ENCODE assay signal across 11 mouse cellular contexts in genomic region chr1:82834572-82834971, GRCm38 (mm10). TPM values are rescaled to one million over a fixed set of nuclear protein-coding genes. Genes with fewer than 3 reads are reported as not detected.
A peak's percentile ranks its signal among the peaks of the same experiment; 100 is the strongest.
DNase-seq lines count a peak whose midpoint lies in the region; ATAC-seq and TF ChIP-seq lines count a peak whose summit lies in the region.
"Had no signal": no experiment of that assay in that cellular context is flagged by ENCODE, and none has a peak within 500 bp of the region (broad histone marks: within the 10 kb centered on the region; RNA-seq: fewer than 3 reads in every experiment).

No protein-coding gene starts in this region.

- WGBS in liver, embryonic 16.5 days (ENCODE audit: insufficient replicate concordance), result 11% methylated on average over 8 of the region's 8 CpGs
- WGBS in kidney, adult 2 months, result 81% methylated on average over 8 of the region's 8 CpGs

- peak overlapping the region; percentile 62 for H3K4me2 ChIP-seq in liver, embryonic 16.5 days (ENCODE audit: low read depth, low read length)
- H3K4me2 ChIP-seq: embryonic facial prominence, embryonic 12.5 days had no signal

- peak; percentile 37 for DNase-seq in lung, postnatal 36 days
- no peak for DNase-seq in lung, postnatal 25 days (ENCODE audit: low spot score)
- DNase-seq in NIH3T3 (ENCODE audit: low read depth), result peak; percentile 73
- DNase-seq in kidney, adult 2 months, result no peak
- DNase-seq in right cerebral cortex, adult 18-20 months, result no peak
- no peak for DNase-seq in thymus, postnatal 14 days

- peak overlapping the region; percentile 73 for H3K9ac ChIP-seq in liver, embryonic 16.5 days (ENCODE audit: low read depth, low read length)
- H3K9ac ChIP-seq: embryonic facial prominence, embryonic 12.5 days had no signal

- H3K27me3 ChIP-seq in liver, embryonic 16.5 days (ENCODE audit: control insufficient read depth, insufficient read depth, low read depth, low read length), result no peaks in the 10 kb centered on the region
- no peaks in the 10 kb centered on the region for H3K27me3 ChIP-seq in kidney, adult 2 months (replicated peaks; ENCODE audit: control insufficient read depth, insufficient read depth, low read length)
- H3K27me3 ChIP-seq: embryonic facial prominence, embryonic 12.5 days had no signal

- no peaks in the 10 kb centered on the region for H3K36me3 ChIP-seq in liver, embryonic 16.5 days (ENCODE audit: control insufficient read depth, insufficient read depth)
- H3K36me3 ChIP-seq in kidney, adult 2 months (ENCODE audit: control insufficient read depth, insufficient read depth, low read length), result no peaks in the 10 kb centered on the region
- H3K36me3 ChIP-seq: embryonic facial prominence, embryonic 12.5 days had no signal

- TF ChIP-seq POLR2A in kidney, adult 2 months (IDR thresholded peaks at IDR 0.05; ENCODE audit: low read depth, low read length), result no peak

- TF ChIP-seq CTCF in kidney, adult 2 months (conservative IDR thresholded peaks at IDR 0.05; ENCODE audit: insufficient read depth, insufficient read length, low read depth, low read length), result no peak

- peak overlapping the region; percentile 98 for H3K27ac ChIP-seq in liver, embryonic 16.5 days (ENCODE audit: low read length)
- H3K27ac ChIP-seq in kidney, adult 2 months (ENCODE audit: insufficient read depth, low read depth, low read length), result no peak overlapping the region
- H3K27ac ChIP-seq: embryonic facial prominence, embryonic 12.5 days; heart, adult 2 months; left cerebral cortex, adult 2 months had no signal

- peak; percentile 56; the same call in 1 of the 2 replicates for ATAC-seq in erythroid progenitor cell, adult 5-6 weeks (replicated peaks; ENCODE audit: low FRiP score, poor library complexity, severe bottlenecking)
- ATAC-seq in liver, embryonic 16.5 days (ENCODE audit: low read depth), result peak; percentile 82

- H3K4me1 ChIP-seq in liver, embryonic 16.5 days (ENCODE audit: control insufficient read depth, low read depth, low read length), result peaks cover 71% of the 10 kb centered on the region
- H3K4me1 ChIP-seq in kidney, adult 2 months (ENCODE audit: control insufficient read depth, insufficient read depth, low read length), result peaks cover 4% of the 10 kb centered on the region; the same call in 1 of the 2 replicates

- H3K4me3 ChIP-seq in liver, embryonic 16.5 days (ENCODE audit: low read depth, low read length), result peak overlapping the region; percentile 35
- H3K4me3 ChIP-seq in kidney, adult 2 months (ENCODE audit: insufficient read depth, low read depth, low read length), result no peak overlapping the region
- H3K4me3 ChIP-seq: embryonic facial prominence, embryonic 12.5 days; heart, adult 2 months; left cerebral cortex, adult 2 months had no signal

- no peaks in the 10 kb centered on the region for H3K9me3 ChIP-seq in liver, embryonic 16.5 days (replicated peaks; ENCODE audit: control insufficient read depth, low read length)
- H3K9me3 ChIP-seq: embryonic facial prominence, embryonic 12.5 days had no signal

RNA-seq across cellular contexts. Expression of gene Agfg1, which starts 4.7 kb away (rescaled TPM):
- 24.9 and 33.5 TPM in 2 replicates for total RNA-seq in erythroid progenitor cell, adult 5-6 weeks (2015; ENCODE audit: low replicate concordance)
- 24.1 and 25.6 TPM in 2 replicates for total RNA-seq in erythroid progenitor cell, adult 5-6 weeks (2017; ENCODE audit: low replicate concordance)
- polyA plus RNA-seq in liver, embryonic 16.5 days (2015; fragmentation: Nextera tagmentation; extraction: Ambion mirVana), result 39.0 and 44.7 TPM in 2 replicates
- 33.9 and 37.3 TPM in 2 replicates for polyA plus RNA-seq in kidney, adult 2 months (2012; rRNA removed)

Comparison
In these comparisons a context has a peak if more than half of its experiments do, and no peak if none do; other contexts are left out.
1. DNase-seq: peak in lung, postnatal 36 days (single experiment) and NIH3T3 (single experiment); none in lung, postnatal 25 days (single experiment), kidney, adult 2 months (single experiment), right cerebral cortex, adult 18-20 months (single experiment) and thymus, postnatal 14 days (single experiment).